Mouse (Mus musculus) heart, postnatal 10 days (tissue): ENCODE measurements around the gene Gal3st2b. TPM values are rescaled to one million over a fixed set of nuclear protein-coding genes. Genes with fewer than 3 reads are reported as not detected.
"Not testable (repeated sequence)": the region's sequence is repeated elsewhere in the genome, so short reads cannot be mapped to it uniquely, and the experiment has no call there.

Experiments
- DNase-seq, 2 experiments: peaks; one replicate each; pipeline ENCODE4 v3.0.0; 2021
- intact Hi-C: fragments of 180-260 bp; cut with DNase I; formaldehyde crosslinking; loops from one replicate; pipeline ENCODE4 v1.15.1; 2025
- total RNA-seq, 2 experiments: library from RNA; stranded (reverse); gene quantifications; 2 replicates each; pipeline ENCODE4 v1.2.3; 2021

The Gal3st2b gene
- under 1 TPM; 0.48 to 0.87 TPM for total RNA-seq

DNA sequence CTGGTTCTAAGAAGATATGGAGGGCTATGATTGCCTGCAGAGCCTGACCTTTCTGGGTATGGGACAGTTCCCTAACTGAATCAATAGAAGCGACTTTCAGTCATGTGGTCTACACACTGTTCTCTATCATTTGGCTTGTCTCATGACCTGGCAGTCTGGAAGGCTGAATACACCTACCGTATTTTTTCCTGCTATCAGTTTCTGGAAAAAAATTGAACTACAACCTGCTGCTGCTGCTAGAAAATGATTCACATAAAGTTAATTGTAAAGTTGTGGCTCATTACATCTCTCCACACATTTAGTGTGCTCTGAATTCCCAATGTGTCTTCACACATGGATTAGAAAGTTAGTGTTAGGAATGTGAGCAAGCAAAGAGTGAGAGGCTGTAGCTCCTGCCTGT lies at the start of gene Gal3st2b:
TSS of gene Gal3st2b (plus strand) at position 301 of the 400 bp plus-strand sequence.
- intact Hi-C loops, result loop anchor here (10.0 kb wide), 1 partner anchor 83 kb away; no protein-coding TSS in a partner anchor

DNA sequence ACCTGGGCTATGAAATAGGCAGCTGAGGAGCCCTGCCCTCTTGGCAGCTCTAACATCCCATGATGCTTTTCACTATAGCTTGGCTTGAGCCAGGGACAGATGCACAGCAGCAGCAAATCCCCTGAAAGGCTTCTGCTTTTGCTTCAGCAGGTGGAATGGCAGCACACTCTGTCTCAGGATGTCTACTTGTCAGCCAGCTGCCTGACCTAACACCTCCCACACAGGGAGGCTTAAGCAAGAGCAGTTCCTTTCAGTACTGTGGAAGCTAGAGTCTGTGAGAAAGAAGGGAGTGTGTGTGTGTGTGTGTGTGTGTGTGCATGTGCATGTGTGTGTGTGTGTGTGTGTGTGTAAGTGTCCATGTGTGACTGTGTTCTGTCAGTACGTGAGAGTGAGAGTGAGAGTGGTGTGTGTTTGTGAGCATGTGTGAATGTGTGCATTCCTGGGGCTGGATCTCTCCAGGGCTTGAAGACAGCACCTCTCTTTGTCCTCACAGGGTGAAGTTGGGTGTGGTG lies 46.5 kb upstream of the Gal3st2b start:
- intact Hi-C loops, DNase-seq: not testable (repeated sequence)

More for the DNA sequence above, at the start of gene Gal3st2b:
- not testable (repeated sequence) for DNase-seq

DNA sequence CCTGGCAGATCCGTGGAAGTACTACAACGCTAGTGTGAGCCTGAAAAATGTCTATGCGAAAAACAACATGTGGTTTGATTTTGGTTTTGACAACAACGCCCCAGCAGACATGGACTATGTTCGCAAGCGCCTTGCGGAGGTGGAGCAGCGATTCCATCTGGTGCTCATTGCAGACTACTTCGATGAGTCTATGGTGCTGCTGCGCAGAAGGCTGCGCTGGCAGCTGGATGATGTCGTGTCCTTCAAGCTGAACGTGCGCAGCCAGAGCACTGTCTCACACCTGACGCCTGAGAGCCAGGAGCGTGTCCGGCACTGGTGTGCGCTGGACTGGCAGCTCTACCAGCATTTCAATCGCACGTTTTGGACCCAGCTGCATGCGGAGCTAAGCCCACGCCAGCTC lies 43.7 kb upstream of the Gal3st2b start:
- intact Hi-C loops, result not testable (repeated sequence)

DNA sequence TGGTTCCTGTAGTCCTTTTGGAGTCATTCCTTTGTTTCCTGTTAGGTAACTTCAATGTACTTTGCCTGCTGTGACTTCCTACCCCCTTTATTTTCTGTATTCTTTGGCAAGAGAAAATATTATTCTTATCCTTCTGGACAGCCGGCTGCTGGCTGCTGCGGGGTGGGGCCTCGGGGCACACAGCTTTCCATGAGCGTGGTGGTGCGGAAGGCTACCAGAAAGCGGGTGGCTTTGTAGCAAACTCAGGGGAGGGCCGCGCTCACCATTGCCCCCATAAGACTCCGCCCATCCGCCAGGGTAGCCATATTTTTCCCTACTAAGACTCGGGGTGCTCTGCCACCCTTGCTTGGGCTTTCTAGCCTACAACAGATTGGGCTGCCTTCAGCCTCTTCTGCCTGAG lies 36.3 kb upstream of the Gal3st2b start:
- intact Hi-C loops, DNase-seq: not testable (repeated sequence)

More for the DNA sequence above, 43.7 kb upstream of the Gal3st2b start:
- DNase-seq, result not testable (repeated sequence)

DNA sequence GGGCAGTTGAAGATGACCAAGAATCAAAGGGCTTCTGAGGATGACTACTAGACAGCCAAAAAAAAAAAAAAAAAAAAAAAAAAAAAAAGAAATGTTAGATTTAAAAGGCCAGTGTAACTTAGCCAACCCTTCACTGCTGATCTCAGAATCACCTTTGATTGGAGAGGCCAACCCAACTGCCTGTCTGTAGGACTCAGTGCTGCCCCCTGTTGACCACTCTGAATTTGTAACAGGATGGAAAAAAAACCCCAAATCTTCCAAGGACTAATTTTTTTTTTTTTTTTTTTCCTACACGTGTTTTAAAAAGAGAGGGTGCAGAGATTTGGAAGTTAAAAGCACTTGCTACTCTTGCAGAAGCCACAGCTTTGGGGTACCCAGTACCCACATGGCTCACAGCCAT lies 27.2 kb upstream of the Gal3st2b start:
- intact Hi-C loops, DNase-seq: not testable (repeated sequence)

DNA sequence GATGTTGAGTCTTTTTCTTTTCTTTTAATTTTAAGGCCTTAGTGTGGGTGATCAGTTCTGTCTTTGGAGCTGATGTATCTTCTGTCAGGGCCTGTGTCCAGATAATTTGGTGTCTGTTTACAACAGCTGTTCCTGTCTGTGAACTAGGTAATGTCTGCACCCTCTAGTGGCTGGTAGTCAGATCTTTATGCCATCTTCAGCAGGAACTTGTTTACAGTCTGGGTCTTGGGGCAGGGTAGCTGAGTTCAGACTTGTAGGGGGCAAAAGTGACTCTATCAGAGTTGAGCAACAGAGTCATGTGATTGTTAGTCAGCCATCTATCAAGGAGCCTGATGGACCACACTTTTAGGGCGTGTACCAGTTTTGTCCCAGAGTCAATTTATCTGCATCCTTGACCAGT lies 20.7 kb upstream of the Gal3st2b start:
- intact Hi-C loops, DNase-seq: not testable (repeated sequence)

DNA sequence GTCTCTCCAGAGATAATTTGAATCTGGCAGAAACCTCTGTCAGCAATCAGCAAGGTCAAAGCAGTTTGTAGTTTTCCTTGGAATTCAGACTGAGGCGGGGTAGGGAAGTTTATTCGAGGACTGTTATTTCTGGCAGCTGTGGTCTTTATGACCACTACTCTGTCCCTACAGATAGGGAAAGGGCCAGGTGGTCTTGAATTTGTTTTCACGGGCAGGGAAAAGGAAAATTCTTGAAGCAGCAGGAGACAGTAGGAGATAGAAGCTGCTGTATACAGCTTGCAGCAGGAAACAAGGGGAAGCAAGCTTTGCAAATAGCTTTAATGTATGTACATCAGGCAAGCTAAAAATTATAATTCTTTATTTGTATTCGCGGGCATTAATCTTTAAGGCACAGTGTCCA lies 16.8 kb upstream of the Gal3st2b start:
- intact Hi-C loops, result not testable (repeated sequence)
- peak; percentile 58 to 62 for DNase-seq

DNA sequence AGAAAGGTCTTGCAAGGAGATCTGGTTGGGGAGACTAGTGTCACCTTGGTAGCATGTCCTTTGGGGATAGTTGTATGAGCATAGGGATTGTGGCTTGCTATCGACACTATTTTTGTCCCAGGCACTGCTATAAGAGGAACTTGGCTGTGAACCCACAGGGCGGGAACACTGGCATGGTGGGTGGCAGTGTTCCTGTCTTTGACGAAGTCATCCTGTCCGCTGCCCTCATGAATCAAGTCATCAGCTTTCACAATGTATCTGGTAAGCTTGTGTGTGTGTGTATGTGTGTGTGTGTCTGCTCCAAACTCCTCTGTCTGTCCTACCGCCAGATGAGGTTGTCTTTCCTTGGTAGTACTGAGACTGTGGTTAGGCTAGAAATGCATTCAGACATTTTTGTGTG lies 11.4 kb upstream of the Gal3st2b start:
- intact Hi-C loops, DNase-seq: not testable (repeated sequence)

DNA sequence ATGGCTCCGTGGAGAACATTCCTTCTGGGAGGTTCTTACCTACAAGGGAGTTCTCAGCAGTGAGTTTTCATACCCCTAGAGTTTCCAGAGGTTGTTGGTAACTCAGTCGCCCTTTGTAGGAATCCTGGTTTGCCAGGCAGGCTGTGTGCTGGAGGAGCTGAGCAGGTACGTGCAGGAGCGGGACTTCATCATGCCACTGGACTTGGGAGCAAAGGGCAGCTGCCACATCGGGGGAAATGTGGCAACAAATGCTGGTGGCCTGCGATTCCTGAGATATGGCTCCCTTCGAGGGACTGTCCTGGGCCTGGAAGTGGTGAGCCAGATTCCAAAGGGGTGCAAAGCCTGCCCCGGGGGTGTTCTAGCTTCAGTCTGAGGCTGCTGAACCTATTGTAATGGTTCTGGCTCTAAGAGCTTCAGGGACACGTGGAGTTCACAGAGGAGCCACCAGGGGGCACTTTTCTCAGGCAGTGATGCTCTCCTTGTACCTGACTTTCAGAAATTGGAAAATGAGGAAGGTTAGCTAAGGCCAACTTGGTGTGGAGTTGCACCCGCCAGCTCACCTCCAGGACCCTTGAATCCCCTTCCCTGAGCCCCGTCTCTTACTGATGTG lies 9.0 kb upstream of the Gal3st2b start:
- DNase-seq, intact Hi-C loops: not testable (repeated sequence)

DNA sequence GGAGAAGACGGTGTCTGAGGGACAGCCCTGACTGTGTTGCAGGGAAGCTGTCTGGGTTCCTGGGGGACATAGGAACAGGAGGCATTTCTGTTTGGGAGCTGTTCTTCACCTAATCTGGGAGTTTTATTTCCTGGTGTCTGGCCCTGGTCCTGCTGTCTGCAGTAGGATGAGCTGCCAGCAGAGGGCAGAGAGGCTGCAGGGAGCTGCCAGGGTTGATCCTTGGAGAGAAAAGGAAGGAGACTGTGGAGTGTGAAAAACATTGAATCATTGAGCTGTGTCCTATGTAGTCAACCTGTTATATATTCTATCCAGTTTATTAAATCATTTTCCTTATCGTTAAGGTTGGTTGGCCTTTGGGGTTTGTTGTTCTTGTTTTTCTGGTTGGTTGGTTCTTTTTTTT lies 6.2 kb upstream of the Gal3st2b start:
- intact Hi-C loops, result loop anchor here (10.0 kb wide), 1 partner anchor 77 kb away; no protein-coding TSS in a partner anchor
- not testable (repeated sequence) for DNase-seq

DNA sequence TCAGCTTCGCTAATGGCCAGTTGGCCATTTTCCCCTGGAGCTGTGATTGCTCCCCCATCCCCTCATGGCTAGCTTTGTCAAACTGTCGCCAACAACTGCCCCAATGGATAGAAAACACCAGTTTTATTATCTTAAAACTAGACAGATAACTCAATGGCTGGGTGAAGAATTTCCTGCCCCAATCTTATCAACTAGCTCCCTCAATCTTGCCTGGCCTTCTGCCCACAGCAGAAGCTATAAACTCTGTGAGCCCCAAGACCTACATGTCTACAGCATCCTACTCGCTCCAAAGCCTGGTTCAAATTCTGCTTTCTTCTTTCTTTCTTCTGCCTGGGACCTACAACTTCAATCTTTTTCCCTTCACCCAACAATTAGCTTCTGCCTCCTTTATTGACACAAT lies 951 bp upstream of the Gal3st2b start:
- DNase-seq, result not testable (repeated sequence)

DNA sequence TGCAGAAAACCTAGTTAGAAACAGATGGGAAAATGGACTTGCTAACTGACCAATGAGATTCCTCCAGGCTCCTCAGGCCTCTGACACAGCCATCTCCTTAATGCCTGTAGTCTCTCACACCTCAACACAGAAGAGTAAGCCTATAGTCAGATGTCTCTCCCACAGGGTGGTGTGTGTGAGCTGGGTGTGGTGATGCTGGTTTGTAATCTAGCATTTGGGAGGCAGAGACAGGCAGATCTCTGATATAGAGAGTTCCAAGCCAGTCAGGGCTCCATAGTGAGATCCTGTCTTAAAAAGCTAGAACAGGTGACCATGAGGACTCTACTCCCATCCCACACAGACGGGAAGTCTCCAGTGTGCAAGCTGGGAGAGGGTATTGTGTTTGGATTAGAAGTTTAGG lies 664 bp downstream of the Gal3st2b start:
- not testable (repeated sequence) for DNase-seq
- intact Hi-C loops, result loop anchor here (10.0 kb wide), 1 partner anchor 84 kb away; no protein-coding TSS in a partner anchor

More for the DNA sequence above, 951 bp upstream of the Gal3st2b start:
- intact Hi-C loops, result loop anchor here (10.0 kb wide), 1 partner anchor 82 kb away; no protein-coding TSS in a partner anchor

DNA sequence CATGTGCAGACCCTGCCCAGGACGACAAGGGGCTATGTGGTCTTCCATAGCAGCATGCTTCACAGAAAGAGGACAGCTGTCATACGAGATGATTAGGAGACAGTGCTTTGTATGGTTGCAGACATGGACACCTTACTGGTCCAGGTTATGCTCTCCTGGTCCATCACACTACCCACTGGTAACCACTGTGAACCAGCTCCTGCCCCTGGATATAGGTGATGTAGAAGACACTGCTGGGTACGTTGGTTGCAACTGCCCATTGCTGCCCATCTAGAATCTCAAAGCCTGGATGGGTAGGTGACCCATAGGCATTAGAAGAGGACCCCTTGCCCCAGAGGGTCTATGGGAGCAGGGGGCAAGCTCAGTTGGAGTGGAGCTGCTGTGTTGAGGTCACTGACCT lies 1.2 kb downstream of the Gal3st2b start:
- not testable (repeated sequence) for DNase-seq
- intact Hi-C loops, result loop anchor here (10.0 kb wide), 1 partner anchor 85 kb away; no protein-coding TSS in a partner anchor

DNA sequence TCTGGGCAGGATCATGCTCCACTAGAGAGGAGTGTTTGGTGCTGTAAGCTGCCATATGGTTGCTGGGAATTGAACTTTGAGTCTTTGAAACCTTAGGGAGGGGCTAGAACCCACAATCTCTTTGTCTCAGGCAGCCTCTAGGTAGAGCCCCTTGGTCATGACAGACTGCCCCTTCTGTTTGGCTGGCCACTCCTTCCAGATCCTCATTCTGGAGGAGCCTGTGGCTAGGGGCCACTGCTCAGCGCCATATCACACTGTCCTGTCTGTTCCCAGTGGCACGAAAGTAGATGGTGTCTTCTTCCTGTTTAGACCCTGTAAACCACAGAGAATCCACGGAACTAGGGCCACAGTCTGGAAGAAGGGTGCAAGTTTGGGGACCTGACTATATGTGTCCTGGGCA lies 4.5 kb downstream of the Gal3st2b start:
- intact Hi-C loops, DNase-seq: not testable (repeated sequence)

DNA sequence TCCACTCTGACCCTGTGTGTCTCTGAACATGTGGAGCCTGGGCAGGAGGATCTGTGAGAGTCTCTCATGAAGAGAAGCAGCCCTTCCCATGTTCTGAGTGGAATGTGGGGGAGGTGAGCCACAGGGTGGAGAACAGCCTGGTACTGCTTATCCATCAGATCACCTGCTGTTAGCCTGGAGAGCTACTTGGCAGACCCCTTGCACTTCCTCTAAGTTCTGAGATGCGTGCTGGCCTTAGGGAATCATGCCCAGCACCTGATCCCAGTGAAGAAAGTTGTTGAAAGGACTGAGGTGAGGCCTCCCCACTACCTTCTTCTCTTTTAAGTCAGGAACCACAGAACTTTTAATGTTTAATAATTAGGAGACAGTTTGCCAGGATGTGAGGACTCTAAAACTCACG lies 5.0 kb downstream of the Gal3st2b start:
- intact Hi-C loops, DNase-seq: not testable (repeated sequence)

DNA sequence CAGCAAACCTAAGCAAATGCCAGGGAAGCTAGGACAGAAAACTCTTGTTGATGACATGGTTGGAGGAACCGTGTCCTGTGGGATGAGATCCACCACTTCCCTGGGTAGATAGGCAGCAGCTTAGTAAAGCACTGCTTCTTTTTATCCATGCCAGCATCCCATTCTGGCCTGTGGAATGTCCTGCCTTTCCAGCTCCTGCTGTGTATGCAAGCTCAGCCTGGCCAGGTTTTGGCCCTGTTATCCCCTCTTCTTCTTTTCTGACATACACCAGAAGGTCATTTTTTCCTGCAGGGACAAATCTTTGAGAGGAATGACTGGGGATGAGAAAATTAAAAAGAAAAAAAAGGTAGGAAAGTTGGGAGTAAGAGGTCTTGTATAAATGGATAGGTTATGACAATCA lies 17.3 kb downstream of the Gal3st2b start:
- DNase-seq, intact Hi-C loops: not testable (repeated sequence)

DNA sequence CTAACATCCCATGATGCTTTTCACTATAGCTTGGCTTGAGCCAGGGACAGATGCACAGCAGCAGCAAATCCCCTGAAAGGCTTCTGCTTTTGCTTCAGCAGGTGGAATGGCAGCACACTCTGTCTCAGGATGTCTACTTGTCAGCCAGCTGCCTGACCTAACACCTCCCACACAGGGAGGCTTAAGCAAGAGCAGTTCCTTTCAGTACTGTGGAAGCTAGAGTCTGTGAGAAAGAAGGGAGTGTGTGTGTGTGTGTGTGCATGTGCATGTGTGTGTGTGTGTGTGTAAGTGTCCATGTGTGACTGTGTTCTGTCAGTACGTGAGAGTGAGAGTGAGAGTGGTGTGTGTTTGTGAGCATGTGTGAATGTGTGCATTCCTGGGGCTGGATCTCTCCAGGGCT lies 19.7 kb downstream of the Gal3st2b start:
- DNase-seq, intact Hi-C loops: not testable (repeated sequence)

DNA sequence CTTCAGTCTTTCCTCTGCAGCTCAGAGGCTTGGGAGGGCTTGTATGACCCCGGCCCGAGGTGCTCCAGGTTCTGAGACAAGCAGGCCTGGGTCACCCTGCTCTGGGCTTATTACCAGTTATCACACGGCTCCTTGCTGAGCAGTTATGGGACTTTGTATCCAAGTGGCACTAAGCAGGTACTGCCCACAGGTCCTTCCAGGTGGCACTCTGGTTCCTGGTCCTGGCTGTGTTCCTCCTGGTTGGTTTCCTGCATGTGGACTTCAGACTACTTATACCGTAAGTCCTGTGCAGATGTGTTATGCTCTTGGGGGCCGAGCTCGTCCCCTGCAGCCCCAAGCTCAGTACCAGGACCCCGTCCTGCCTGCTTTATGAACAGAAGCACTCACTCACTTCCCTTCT lies 20.3 kb downstream of the Gal3st2b start:
- DNase-seq, intact Hi-C loops: not testable (repeated sequence)

DNA sequence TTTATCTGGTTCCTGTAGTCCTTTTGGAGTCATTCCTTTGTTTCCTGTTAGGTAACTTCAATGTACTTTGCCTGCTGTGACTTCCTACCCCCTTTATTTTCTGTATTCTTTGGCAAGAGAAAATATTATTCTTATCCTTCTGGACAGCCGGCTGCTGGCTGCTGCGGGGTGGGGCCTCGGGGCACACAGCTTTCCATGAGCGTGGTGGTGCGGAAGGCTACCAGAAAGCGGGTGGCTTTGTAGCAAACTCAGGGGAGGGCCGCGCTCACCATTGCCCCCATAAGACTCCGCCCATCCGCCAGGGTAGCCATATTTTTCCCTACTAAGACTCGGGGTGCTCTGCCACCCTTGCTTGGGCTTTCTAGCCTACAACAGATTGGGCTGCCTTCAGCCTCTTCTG lies 31.0 kb downstream of the Gal3st2b start:
- DNase-seq, intact Hi-C loops: not testable (repeated sequence)

DNA sequence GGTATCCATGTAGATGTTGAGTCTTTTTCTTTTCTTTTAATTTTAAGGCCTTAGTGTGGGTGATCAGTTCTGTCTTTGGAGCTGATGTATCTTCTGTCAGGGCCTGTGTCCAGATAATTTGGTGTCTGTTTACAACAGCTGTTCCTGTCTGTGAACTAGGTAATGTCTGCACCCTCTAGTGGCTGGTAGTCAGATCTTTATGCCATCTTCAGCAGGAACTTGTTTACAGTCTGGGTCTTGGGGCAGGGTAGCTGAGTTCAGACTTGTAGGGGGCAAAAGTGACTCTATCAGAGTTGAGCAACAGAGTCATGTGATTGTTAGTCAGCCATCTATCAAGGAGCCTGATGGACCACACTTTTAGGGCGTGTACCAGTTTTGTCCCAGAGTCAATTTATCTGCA lies 48.4 kb downstream of the Gal3st2b start:
- DNase-seq, intact Hi-C loops: not testable (repeated sequence)

DNA sequence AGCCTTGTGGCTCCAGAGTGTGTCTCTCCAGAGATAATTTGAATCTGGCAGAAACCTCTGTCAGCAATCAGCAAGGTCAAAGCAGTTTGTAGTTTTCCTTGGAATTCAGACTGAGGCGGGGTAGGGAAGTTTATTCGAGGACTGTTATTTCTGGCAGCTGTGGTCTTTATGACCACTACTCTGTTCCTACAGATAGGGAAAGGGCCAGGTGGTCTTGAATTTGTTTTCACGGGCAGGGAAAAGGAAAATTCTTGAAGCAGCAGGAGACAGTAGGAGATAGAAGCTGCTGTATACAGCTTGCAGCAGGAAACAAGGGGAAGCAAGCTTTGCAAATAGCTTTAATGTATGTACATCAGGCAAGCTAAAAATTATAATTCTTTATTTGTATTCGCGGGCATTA lies 52.3 kb downstream of the Gal3st2b start:
- intact Hi-C loops, DNase-seq: not testable (repeated sequence)

DNA sequence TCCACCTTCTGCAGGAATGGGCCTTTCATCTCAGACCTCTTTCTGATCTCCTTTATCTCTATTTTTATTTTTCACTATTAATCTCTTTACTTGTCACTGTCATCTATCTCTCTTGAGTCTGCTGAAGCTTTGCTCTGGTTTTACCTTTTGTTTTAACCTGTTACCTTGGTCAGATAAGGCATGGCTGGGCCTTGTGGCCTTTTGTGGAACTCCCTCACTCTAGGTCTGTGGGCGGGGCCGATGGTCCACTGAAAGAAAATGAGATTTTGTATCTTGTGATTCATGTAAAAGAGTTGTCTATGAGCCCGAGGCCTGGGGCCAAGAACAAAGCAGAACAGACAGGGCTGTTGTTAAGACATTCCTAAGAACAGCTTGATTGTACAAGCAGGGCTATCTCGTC lies 52.7 kb downstream of the Gal3st2b start:
- intact Hi-C loops, DNase-seq: not testable (repeated sequence)
